Mouse (Mus musculus) kidney, embryonic 15.5 days (tissue): ENCODE data around the gene Olfr1191-ps1. TPM values are rescaled to one million over a fixed set of nuclear protein-coding genes. Genes with fewer than 3 reads are reported as not detected.
"Not testable (repeated sequence)": the region's sequence is repeated elsewhere in the genome, so short reads cannot be mapped to it uniquely, and the experiment has no call there.

Source experiments
- ATAC-seq: fragments of 200-750 bp; cut with Nextera tagmentation; replicated peaks from 2 replicates; pipeline ENCODE4 v1.8.0; 2017; ENCODE audit warnings: moderate TSS enrichment; ENCODE audit not compliant: low FRiP score
- H3K27ac ChIP-seq: fragments of 300-500 bp; sonication (generic); 2 replicates; pipeline ENCODE4 v1.5.1; 2015; ENCODE audit warnings: mild to moderate bottlenecking, inconsistent platforms
- H3K27me3 ChIP-seq: fragments of 300-500 bp; sonication (generic); 2 replicates; pipeline ENCODE4 v1.6.1; 2015; ENCODE audit warnings: inconsistent platforms
- H3K36me3 ChIP-seq: fragments of 300-500 bp; sonication (generic); 2 replicates; pipeline ENCODE4 v1.6.1; 2015; ENCODE audit warnings: inconsistent platforms
- H3K4me1 ChIP-seq: fragments of 300-500 bp; sonication (generic); 2 replicates; pipeline ENCODE4 v1.6.1; 2015; ENCODE audit warnings: inconsistent platforms
- H3K4me2 ChIP-seq: fragments of 300-500 bp; sonication (generic); 2 replicates; pipeline ENCODE4 v1.6.1; 2015; ENCODE audit warnings: moderate library complexity, mild to moderate bottlenecking, inconsistent platforms
- H3K4me3 ChIP-seq: fragments of 300-500 bp; sonication (generic); replicated peaks from 2 replicates; pipeline ENCODE4 v1.5.1; 2015; ENCODE audit warnings: mild to moderate bottlenecking, inconsistent platforms
- H3K9ac ChIP-seq: fragments of 300-500 bp; sonication (generic); 2 replicates; pipeline ENCODE4 v1.6.1; 2015; ENCODE audit warnings: mild to moderate bottlenecking, inconsistent platforms
- H3K9me3 ChIP-seq: fragments of 300-500 bp; sonication (generic); replicated peaks from 2 replicates; pipeline ENCODE4 v1.6.1; 2016; ENCODE audit warnings: inconsistent platforms
- WGBS: fragments of 180-500 bp; shearing (Covaris S2); methylation state at CpG from one replicate; pipeline ENCODE4 v1.1.7; 2015; ENCODE audit warnings: mixed read lengths; 5-methylcytosine and 5-hydroxymethylcytosine counted together
- polyA plus RNA-seq: library from polyadenylated mRNA; unstranded; fragments of >200 nt; fragmentation: Nextera tagmentation; extraction: Ambion mirVana; gene quantifications from 2 replicates; pipeline ENCODE4 v1.2.1, GENCODE M21; 2015

Olfr1191-ps1 gene
- not detected in 2 replicates for polyA plus RNA-seq

DNA sequence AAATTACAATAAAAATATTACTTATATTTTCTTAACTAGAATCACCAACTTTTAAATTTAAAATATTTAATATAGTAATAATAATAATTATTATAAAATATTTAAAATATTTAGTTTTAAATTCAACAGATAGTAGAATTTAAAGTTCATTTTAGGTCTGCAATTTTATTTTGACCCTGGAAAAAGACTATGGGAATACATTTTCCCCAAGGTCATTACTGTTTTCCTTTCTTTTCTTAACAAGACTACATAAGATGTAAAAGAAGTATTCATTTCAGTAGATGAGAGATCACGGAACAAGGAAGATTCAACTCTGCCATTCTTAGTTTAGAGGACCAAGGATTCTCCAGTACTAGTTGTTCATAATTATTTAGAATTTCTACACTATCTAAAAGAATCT lies at the start of gene Olfr1191-ps1:
Gene Olfr1191-ps1, plus strand, starts transcription at position 301 of the 400 bp plus-strand sequence.
- not testable (repeated sequence) for H3K4me3 ChIP-seq, H3K4me1 ChIP-seq, H3K27me3 ChIP-seq, H3K4me2 ChIP-seq, H3K36me3 ChIP-seq, H3K9me3 ChIP-seq, ATAC-seq, H3K27ac ChIP-seq, H3K9ac ChIP-seq
- 91% methylated on average over 1 of the region's 1 CpGs for WGBS

DNA sequence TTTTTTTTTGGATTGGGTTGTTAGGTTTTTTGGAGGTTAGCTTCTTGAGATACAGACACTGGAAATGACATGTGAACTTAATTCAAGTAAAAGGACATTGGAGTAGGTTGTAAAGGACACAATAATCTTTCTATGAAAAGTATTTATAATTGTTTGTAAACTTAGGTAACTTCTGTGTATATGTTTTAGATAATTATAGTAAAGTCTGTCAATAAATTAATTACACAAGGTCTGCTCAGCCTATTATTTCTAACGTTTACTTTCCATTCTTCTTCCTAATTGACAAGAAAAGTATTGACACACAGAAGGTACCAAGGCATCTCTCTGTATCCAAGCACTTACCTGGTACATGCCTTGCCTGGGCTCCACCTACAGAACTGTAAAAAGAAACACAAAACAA lies 7.9 kb downstream of the Olfr1191-ps1 start, which contains the start of gene Olfr1192-ps1:
Gene Olfr1192-ps1, plus strand, starts transcription at position 301 of the 400 bp plus-strand sequence.
- ATAC-seq, result no peak
- H3K4me3 ChIP-seq, result no peak within 1 kb of the TSS
- no peaks in the 10 kb centered on the region for H3K9me3 ChIP-seq
- no peak within 1 kb of the TSS for H3K27ac ChIP-seq
- H3K27me3 ChIP-seq, result no peaks in the 10 kb centered on the region
- H3K36me3 ChIP-seq, result no peaks in the 10 kb centered on the region
- H3K9ac ChIP-seq, result no peak within 1 kb of the TSS
- WGBS, result 38% methylated on average over 1 of the region's 1 CpGs
- H3K4me1 ChIP-seq, result no peaks in the 10 kb centered on the region
- H3K4me2 ChIP-seq, result no peak within 1 kb of the TSS

DNA sequence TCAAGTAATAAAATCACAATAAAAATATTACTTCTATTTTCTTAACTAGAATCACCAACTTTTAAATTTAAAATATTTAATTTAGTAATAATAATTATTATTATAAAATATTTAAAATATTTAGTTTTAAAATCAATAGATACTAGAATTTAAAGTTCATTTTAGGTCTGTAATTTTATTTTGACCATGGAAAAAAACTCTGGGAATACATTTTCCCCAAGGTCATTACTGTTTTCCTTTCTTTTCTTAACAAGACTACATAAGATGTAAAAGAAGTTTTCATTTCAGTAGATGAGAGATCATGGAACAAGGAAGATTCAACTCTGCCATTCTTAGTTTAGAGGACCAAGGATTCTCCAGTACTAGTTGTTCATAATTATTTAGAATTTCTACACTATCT lies 35.0 kb downstream of the Olfr1191-ps1 start, which contains the start of gene Olfr1193:
Gene Olfr1193, plus strand, starts transcription at position 301 of the 400 bp plus-strand sequence.
- not testable (repeated sequence) for H3K4me1 ChIP-seq, H3K9me3 ChIP-seq, H3K36me3 ChIP-seq, H3K4me2 ChIP-seq, H3K4me3 ChIP-seq, ATAC-seq, H3K27ac ChIP-seq, H3K9ac ChIP-seq, H3K27me3 ChIP-seq

DNA sequence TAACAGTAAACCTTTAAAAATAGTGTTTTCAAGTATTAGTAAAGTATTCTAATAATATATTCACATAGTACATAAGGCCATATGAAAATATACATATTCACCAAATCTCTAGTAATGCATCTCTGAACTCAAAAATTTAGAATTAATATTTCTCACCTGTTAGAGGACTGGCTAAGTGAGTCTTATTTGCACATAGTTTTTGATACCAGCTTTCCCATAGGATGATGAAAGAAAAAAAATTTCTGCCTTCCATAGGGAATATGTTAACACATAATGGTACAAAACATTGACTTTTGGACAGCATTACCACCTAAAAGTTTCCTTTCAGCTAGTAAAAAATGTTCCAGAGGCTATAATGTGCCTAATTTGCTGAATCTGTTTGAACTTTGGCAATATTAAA lies 48.7 kb downstream of the Olfr1191-ps1 start, which contains the start of gene Olfr1195:
Gene Olfr1195, minus strand, starts transcription at position 101 of the 400 bp plus-strand sequence.
- Histone ChIP-seq H3K9me3 (no peaks in the 10 kb centered on the region), H3K27ac (no peak within 1 kb of the TSS), H3K4me2 (no peak within 1 kb of the TSS), H3K4me3 (no peak within 1 kb of the TSS), H3K4me1 (no peaks in the 10 kb centered on the region), H3K36me3 (no peaks in the 10 kb centered on the region), H3K9ac (no peak within 1 kb of the TSS), H3K27me3 (no peaks in the 10 kb centered on the region)
- no peak for ATAC-seq

Other genes with a start within 250 kb of the Olfr1191-ps1 start
- not detected in 2 replicates for gene Olfr1179, start 234.1 kb upstream of the Olfr1191-ps1 start, polyA plus RNA-seq
- gene Olfr1180, start 221.4 kb upstream of the Olfr1191-ps1 start, polyA plus RNA-seq, result not detected in 2 replicates
- not detected in 2 replicates for gene Olfr1181, start 214.4 kb upstream of the Olfr1191-ps1 start, polyA plus RNA-seq
- gene Gm13757, start 191.4 kb upstream of the Olfr1191-ps1 start, polyA plus RNA-seq, result not detected in 2 replicates
- not detected in 2 replicates for gene Olfr1183, start 185.7 kb upstream of the Olfr1191-ps1 start, polyA plus RNA-seq
- gene Olfr1184, start 156.9 kb upstream of the Olfr1191-ps1 start, polyA plus RNA-seq, result not detected in 2 replicates
- gene Olfr1185-ps1, start 147.2 kb upstream of the Olfr1191-ps1 start, polyA plus RNA-seq, result not detected in 2 replicates
- gene Olfr1186, start 122.0 kb upstream of the Olfr1191-ps1 start, polyA plus RNA-seq, result not detected in 2 replicates
- not detected in 2 replicates for gene Olfr1188, start 83.6 kb upstream of the Olfr1191-ps1 start, polyA plus RNA-seq
- not detected in 2 replicates for gene Olfr1189, start 54.1 kb upstream of the Olfr1191-ps1 start, polyA plus RNA-seq
- not detected in 2 replicates for gene Olfr1192-ps1, start 8.0 kb downstream of the Olfr1191-ps1 start, polyA plus RNA-seq
- not detected in 2 replicates for gene Olfr1193, start 35.1 kb downstream of the Olfr1191-ps1 start, polyA plus RNA-seq
- not detected in 2 replicates for gene Olfr1195, start 48.6 kb downstream of the Olfr1191-ps1 start, polyA plus RNA-seq
- not detected in 2 replicates for gene Olfr1196, start 64.1 kb downstream of the Olfr1191-ps1 start, polyA plus RNA-seq
- gene Olfr1197, start 91.8 kb downstream of the Olfr1191-ps1 start, polyA plus RNA-seq, result not detected in 2 replicates
- gene Olfr1198, start 110.8 kb downstream of the Olfr1191-ps1 start, polyA plus RNA-seq, result not detected in 2 replicates
- gene Olfr1199, start 119.9 kb downstream of the Olfr1191-ps1 start, polyA plus RNA-seq, result not detected in 2 replicates
- not detected in 2 replicates for gene Olfr1200, start 129.9 kb downstream of the Olfr1191-ps1 start, polyA plus RNA-seq
- not detected in 2 replicates for gene Olfr1201, start 152.5 kb downstream of the Olfr1191-ps1 start, polyA plus RNA-seq
- not detected in 2 replicates for gene Olfr1202, start 174.0 kb downstream of the Olfr1191-ps1 start, polyA plus RNA-seq
- gene Olfr1205, start 189.2 kb downstream of the Olfr1191-ps1 start, polyA plus RNA-seq, result not detected in 2 replicates
- gene Olfr1204, start 208.8 kb downstream of the Olfr1191-ps1 start, polyA plus RNA-seq, result not detected in 2 replicates
- gene Olfr1206, start 222.7 kb downstream of the Olfr1191-ps1 start, polyA plus RNA-seq, result not detected in 2 replicates